Mouse (Mus musculus) liver, embryonic 14 days (tissue): ENCODE measurements around the gene Hrasls. TPM values are rescaled to one million over a fixed set of nuclear protein-coding genes. Genes with fewer than 3 reads are reported as not detected.

Source experiments
- polyA plus RNA-seq: library from polyadenylated mRNA; depleted of rRNA; stranded (reverse); fragments of >200 nt; gene quantifications from 2 replicates; pipeline ENCODE4 v1.2.3, GENCODE M21; 2012; rRNA removed

The Hrasls gene
- polyA plus RNA-seq, result 0.09 and 0.12 TPM in 2 replicates

GRCm38 (mm10) chr16:29209605-29210411 is at the start of gene Hrasls:
Hrasls (plus strand) TSS chr16:29209695.

Other genes with a start within 250 kb of the Hrasls start
- not detected in 2 replicates for gene Atp13a5, start 169.0 kb downstream of the Hrasls start, polyA plus RNA-seq